Mouse (Mus musculus): Measurements from ENCODE around the gene Ttc38. TPM values are rescaled to one million over a fixed set of nuclear protein-coding genes. Genes with fewer than 3 reads are reported as not detected.

Gene Ttc38
- total and polyA plus RNA-seq, 2 experiments from 2014 or later = 3.3 to 5.1 TPM

- Histone ChIP-seq H3K27me3 (ENCODE audit: insufficient read depth, low read length) (no peaks in the 10 kb centered on the region), H3K4me2 (ENCODE audit: low read depth) (no peak overlapping the region), H3K36me3 (ENCODE audit: insufficient read depth) (peaks cover 10% of the 10 kb centered on the region), H3K9ac (no peak overlapping the region), H3K4me1 (ENCODE audit: insufficient read depth) (no peaks in the 10 kb centered on the region), H3K9me3 (ENCODE audit: low read length) (no peaks in the 10 kb centered on the region), H3K4me3 (ENCODE audit: low read depth, low read length) (no peak overlapping the region), H3K27ac (ENCODE audit: low read depth, low read length) (no peak overlapping the region)
- TF ChIP-seq CTCF (IDR thresholded peaks at IDR 0.05; ENCODE audit: low read depth) = no peak
- DNase-seq (no peak), ATAC-seq (no peak)
- WGBS = 83% methylated on average over 10 of the region's 10 CpGs
Observed at GRCm38 (mm10) chr15:85902505-85902904, 70.4 kb downstream of the Ttc38 start.

DNA sequence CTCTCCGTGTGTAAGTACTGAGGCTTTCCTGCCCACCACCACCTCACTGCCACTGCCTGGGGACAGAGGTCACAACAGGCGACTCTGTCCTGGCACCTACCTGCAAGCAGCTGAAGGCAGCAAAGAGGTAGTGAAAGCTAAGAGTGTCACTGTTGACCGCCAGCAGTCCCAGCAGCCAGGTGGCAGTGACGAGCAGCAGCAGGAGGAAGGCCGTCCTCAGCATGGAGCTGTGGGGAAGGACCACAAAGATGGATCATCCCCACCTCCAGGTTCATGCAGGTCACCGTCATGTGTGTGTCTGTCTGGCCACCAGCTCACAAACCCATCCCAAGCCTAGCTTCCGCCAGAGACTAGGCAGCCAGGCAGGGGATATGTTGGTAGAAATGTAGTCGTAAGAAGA is 71.7 kb downstream of the Ttc38 start:
- WGBS = 68% methylated on average over 8 of the region's 8 CpGs
- H3K27me3 ChIP-seq (ENCODE audit: insufficient read depth, low read length) = no peaks in the 10 kb centered on the region
- no peak overlapping the region for H3K4me2 ChIP-seq (ENCODE audit: low read depth)
- H3K36me3 ChIP-seq (ENCODE audit: insufficient read depth) = peaks cover 2% of the 10 kb centered on the region
- H3K9me3 ChIP-seq (ENCODE audit: low read length) = no peaks in the 10 kb centered on the region
- H3K27ac ChIP-seq (ENCODE audit: low read depth, low read length) = no peak overlapping the region
- peak; percentile 69 for TF ChIP-seq CTCF (IDR thresholded peaks at IDR 0.05; ENCODE audit: low read depth)
- no peak overlapping the region for H3K4me3 ChIP-seq (ENCODE audit: low read depth, low read length)
- DNase-seq (no peak), ATAC-seq (no peak)
- no peak overlapping the region for H3K9ac ChIP-seq
- H3K4me1 ChIP-seq (ENCODE audit: insufficient read depth) = no peaks in the 10 kb centered on the region

Other genes starting within 250 kb of the Ttc38 start
- gene Wnt7b, start 249.8 kb upstream of the Ttc38 start, total RNA-seq (2014; rRNA removed) = 59.3 and 67.3 TPM in 2 replicates
- 54.0 and 68.4 TPM in 2 replicates for gene Wnt7b, start 249.8 kb upstream of the Ttc38 start, polyA plus RNA-seq (2015; fragmentation: Nextera tagmentation; extraction: Ambion mirVana)
- gene Ppara, start 97.3 kb upstream of the Ttc38 start, total RNA-seq (2014; rRNA removed) = 0.92 and 1.7 TPM in 2 replicates
- gene Ppara, start 97.3 kb upstream of the Ttc38 start, polyA plus RNA-seq (2015; fragmentation: Nextera tagmentation; extraction: Ambion mirVana) = 1.9 and 2.0 TPM in 2 replicates
- gene Cdpf1, start 20.6 kb upstream of the Ttc38 start, total RNA-seq (2014; rRNA removed) = 14.8 and 18.8 TPM in 2 replicates
- gene Cdpf1, start 20.6 kb upstream of the Ttc38 start, polyA plus RNA-seq (2015; fragmentation: Nextera tagmentation; extraction: Ambion mirVana) = 28.4 and 33.1 TPM in 2 replicates
- 0.14 and 0.23 TPM in 2 replicates for gene Pkdrej, start 10.6 kb upstream of the Ttc38 start, total RNA-seq (2014; rRNA removed)
- gene Pkdrej, start 10.6 kb upstream of the Ttc38 start, polyA plus RNA-seq (2015; fragmentation: Nextera tagmentation; extraction: Ambion mirVana) = 0.05 and 0.12 TPM in 2 replicates
- gene Gtse1, start 27.4 kb downstream of the Ttc38 start, total RNA-seq (2014; rRNA removed) = 2.2 and 4.3 TPM in 2 replicates
- gene Gtse1, start 27.4 kb downstream of the Ttc38 start, polyA plus RNA-seq (2015; fragmentation: Nextera tagmentation; extraction: Ambion mirVana) = 3.2 and 3.7 TPM in 2 replicates
- 32.3 and 38.9 TPM in 2 replicates for gene Trmu, start 47.0 kb downstream of the Ttc38 start, total RNA-seq (2014; rRNA removed)
- gene Trmu, start 47.0 kb downstream of the Ttc38 start, polyA plus RNA-seq (2015; fragmentation: Nextera tagmentation; extraction: Ambion mirVana) = 29.0 and 31.4 TPM in 2 replicates
- 6.5 and 13.0 TPM in 2 replicates for gene Celsr1, start 201.5 kb downstream of the Ttc38 start, total RNA-seq (2014; rRNA removed)
- 0.62 and 0.97 TPM in 2 replicates for gene Celsr1, start 201.5 kb downstream of the Ttc38 start, polyA plus RNA-seq (2015; fragmentation: Nextera tagmentation; extraction: Ambion mirVana)
- 54.5 and 57.0 TPM in 2 replicates for gene Gramd4, start 225.4 kb downstream of the Ttc38 start, total RNA-seq (2014; rRNA removed)
- gene Gramd4, start 225.4 kb downstream of the Ttc38 start, polyA plus RNA-seq (2015; fragmentation: Nextera tagmentation; extraction: Ambion mirVana) = 24.8 and 28.8 TPM in 2 replicates